Mouse (Mus musculus): ENCODE results near the gene Rbm19.

DNA sequence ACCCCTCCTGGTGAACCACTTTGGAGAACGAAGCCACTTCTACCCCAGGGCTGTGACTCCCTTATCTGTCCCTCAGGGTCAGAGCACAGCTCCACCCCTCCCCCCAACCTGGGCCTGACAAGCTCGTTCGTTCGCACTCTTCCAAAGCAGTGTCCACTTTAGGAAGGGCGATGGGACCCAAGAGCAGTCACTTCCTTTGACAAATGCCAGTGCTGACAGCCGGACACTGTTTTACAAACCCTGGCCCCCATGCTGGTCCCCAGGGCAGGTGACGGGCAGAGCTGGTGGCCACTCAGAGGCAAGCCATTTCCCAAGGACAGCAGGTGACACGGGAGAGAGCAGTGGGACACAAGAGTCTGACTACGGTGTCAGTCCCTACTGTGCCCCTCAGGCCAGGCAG is 36.2 kb upstream of the Rbm19 start:
- TF ChIP-seq CHD2 (IDR thresholded peaks at IDR 0.05; ENCODE audit: low read length) (no peak), POLR2A (IDR thresholded peaks at IDR 0.05; ENCODE audit: control insufficient read depth in 1 of 2, insufficient read depth in 1 of 2, low read depth in 1 of 2, low read length in 2 of 2, poor library complexity in 1 of 2) (no peak), CHD1 (IDR thresholded peaks at IDR 0.05; ENCODE audit: low read depth, low read length) (no peak), CTCF (IDR thresholded peaks at IDR 0.05 in 2 of 3, conservative IDR thresholded peaks at IDR 0.05 in 1 of 3; ENCODE audit: control insufficient read depth in 1 of 3, insufficient read depth in 1 of 3, low read depth in 2 of 3, low read length in 3 of 3, poor library complexity in 1 of 3, severe bottlenecking in 1 of 3) (no peak), NELFE (IDR thresholded peaks at IDR 0.05; ENCODE audit: low read depth, low read length) (no peak), EP300 (IDR thresholded peaks at IDR 0.05; ENCODE audit: low read depth in 1 of 2, low read length in 2 of 2) (no peak), GATA1 (IDR thresholded peaks at IDR 0.05; ENCODE audit: low read depth, low read length) (no peak), POLR2AphosphoS2 (IDR thresholded peaks at IDR 0.05; ENCODE audit: low read length) (no peak), RCOR1 (IDR thresholded peaks at IDR 0.05; ENCODE audit: low read depth, low read length) (no peak), NRF1 (IDR thresholded peaks at IDR 0.05; ENCODE audit: insufficient read depth, low read depth, low read length, poor library complexity, severe bottlenecking) (no peak), ETS1 (IDR thresholded peaks at IDR 0.05; ENCODE audit: low read depth, low read length) (no peak), BHLHE40 (IDR thresholded peaks at IDR 0.05; ENCODE audit: borderline replicate concordance, low read depth, low read length) (no peak), USF2 (IDR thresholded peaks at IDR 0.05; ENCODE audit: borderline replicate concordance in 1 of 2, insufficient read depth in 1 of 2, low read depth in 1 of 2, low read length in 2 of 2) (no peak)
